Mouse (Mus musculus) lung, postnatal 4 days (tissue): ENCODE measurements at regions not wholly inside any gene's neighbourhood (a gene's known extent, or its start where the extent isn't known, plus 50 kb on each side); places are given as distances from the start of the nearest gene placed in this dataset.

Experiments used
- DNase-seq, 2 experiments: peaks; one replicate each; pipeline ENCODE4 v3.0.0; 2021

DNA sequence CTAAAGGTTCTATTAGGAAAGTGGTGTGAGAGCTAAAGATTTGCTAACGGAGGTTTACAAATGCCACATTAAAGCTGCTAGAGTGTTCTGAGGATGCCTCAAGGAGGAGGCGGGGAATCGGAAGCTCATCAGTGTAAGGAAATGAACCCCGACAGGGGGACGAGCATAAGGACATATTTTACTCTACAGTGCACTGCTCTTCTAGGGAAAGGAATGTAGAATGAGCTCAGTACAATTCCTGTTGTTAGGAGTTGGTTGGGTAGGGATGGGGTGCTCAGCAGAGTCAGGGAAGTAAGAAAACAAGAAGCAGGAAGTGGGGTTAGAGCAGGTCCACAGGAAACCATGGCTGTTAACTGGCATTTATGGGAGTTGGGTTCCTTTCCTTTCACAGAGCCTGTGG, 54.6 kb downstream of the Mex3b start:
- DNase-seq: no peak

DNA sequence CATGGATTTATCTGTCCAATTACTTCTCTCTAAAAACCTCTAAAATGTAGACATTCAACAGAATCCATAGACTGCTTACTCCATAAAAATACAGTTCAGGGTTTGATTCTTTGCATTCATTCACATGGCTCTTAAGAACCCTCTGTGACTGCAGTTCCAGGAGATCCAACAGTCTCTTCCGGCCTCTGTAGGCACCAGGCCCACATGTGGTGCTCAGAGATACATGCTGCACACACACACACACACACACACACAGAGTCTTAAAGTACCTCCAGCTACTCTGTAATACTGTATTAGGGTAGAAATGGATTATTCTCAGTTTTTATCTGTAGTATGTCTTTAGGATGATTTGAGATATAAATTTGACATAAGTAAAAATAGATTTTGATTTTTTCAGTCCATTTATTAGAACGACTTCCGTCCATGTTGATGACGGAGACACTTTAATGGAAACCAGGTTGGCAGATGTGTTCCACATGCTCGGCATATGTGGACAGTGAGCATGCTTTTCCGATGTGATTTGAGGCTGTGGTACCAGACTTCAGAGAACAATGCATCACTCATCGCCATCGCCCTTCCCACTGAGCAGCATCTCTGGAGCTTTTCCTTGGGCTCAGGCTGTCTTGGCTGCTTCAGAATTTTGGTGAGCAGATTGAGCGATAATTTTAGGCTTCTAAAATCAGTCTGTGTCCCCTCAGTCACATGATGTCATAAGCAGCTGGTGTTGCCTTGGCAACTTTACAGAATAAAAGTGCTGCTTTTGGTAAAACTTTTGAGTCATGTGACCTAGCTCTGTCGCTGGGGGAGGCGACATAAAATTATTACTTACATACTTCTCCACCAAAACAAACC, 56.3 kb downstream of the Mex3b start:
- peak in 1 of 2 experiments; percentile 4 for DNase-seq

- no peak for DNase-seq
Measured at GRCm38 (mm10) chr7:82924092-82924491, 57.0 kb downstream of the Mex3b start.

- DNase-seq: no peak
Measured at GRCm38 (mm10) chr7:82938311-82938710, 71.2 kb downstream of the Mex3b start.

DNA sequence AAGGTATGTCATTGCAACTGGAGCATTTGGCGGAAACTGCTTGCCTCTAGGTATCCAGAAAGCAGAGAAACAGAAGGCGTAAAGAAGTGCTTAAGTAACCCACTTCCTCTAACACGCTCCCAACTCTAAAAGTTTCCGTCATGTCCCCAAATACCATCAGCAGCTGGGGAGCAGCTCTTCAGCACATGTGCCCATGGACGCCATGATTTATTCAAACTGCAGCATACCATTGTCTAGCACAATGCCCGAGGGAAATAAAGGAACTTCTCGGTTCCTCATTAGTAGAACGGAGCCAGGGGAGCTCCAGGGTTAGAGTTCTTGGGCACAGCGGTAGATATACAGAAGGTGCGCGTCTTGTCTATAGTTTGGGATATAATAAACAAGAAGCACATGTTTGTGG, 72.4 kb downstream of the Mex3b start:
- no peak for DNase-seq

- DNase-seq: peak in 1 of 2 experiments; percentile 39
Measured at GRCm38 (mm10) chr7:82943376-82943775, 76.2 kb downstream of the Mex3b start.

DNA sequence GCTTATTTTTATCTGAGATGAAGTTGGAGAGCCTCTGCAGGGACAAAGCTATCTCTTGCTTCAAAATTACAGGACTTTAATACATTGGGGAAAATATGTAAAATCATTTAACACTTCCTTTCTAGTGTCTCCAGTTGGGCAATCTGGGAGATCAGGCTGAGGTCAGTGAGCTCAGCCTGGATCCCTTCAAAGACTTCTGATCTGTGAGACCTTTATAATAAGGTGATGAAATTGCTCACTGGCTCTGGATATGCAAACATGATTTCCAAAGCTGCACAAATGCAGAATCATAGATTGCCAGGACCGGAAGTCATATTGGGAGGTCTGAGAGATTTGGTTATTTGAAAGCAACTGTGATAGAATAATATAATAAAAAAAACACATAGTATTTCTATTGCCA, 76.7 kb downstream of the Mex3b start:
- no peak for DNase-seq

GRCm38 (mm10) chr7:82949372-82949771, 82.2 kb downstream of the Mex3b start:
- no peak for DNase-seq

DNA sequence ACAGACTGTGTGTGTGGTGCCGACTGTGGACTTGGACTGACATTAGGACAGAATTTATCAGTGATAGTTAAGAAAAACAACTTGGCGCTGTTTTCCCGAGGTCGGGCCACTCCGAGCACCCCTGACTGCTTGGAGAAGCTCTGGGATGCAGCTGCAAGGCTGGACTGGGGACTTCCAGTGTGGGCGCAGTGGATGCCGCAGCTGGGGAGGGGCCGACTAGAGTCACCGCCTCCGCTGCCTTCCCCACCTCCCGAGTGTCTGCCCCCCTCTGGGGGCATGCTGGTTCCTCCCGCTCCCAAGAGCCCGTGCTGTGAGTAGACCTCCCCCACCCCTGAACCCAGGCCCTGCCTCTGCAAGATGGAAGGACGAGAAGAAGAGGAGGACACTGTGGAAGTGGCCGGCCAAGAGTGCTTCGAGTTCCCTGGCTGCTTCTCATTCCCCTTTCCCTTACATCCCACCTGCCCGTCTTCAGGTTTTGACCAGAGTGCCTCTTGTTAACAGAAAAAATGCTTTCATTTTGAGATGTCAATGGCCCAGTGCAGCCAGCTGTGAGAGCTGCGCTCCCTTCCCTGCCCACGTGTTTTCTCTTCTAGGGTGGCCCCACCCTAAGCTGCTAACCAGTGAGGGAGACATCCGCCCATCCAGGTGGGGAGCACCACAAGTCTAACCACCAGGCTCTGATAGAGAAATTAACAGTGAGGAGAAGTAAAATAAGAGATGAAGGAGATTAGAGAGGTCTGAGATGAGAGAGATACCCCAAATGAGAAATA, 90.3 kb downstream of the Mex3b start:
- no peak for DNase-seq

DNA sequence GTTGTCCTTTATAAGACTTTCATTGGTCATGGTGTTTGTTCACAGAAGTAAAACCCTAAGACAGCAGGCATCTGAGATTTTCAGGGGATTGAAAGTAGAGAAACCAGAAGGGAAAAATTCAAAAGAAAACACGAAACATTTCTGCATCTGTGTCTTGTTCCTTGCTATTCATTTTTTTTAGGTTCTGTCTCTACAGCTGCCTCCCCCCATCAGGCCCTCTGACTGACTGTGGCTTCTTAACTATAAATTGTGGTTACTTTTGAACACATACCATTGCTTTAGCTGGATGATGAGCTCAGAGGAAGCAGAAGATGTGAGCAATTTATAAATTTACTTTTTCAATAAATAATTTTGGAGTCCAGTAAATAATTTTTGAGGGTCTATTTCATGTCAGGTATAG, 103.5 kb downstream of the Mex3b start:
- DNase-seq: no peak

DNA sequence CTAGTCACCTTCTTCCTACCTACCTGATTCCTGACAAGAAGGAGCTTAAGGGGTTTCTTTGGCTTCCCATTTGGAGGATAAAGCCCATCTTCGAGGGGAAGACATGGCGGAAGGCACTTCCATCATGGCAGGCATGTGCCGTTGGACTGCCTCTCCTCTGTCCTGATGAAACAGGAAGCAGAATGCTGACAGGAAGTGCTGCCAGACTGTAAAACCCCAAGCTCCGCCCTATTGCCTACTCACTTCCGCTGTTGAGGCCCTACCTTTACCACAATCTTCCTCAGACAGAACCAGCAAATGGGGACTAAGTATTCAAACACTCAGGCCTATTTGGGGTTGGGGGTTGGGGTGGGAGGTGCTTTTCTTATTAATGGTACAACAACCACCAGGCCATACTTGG, 104.1 kb downstream of the Mex3b start:
- no peak for DNase-seq

DNA sequence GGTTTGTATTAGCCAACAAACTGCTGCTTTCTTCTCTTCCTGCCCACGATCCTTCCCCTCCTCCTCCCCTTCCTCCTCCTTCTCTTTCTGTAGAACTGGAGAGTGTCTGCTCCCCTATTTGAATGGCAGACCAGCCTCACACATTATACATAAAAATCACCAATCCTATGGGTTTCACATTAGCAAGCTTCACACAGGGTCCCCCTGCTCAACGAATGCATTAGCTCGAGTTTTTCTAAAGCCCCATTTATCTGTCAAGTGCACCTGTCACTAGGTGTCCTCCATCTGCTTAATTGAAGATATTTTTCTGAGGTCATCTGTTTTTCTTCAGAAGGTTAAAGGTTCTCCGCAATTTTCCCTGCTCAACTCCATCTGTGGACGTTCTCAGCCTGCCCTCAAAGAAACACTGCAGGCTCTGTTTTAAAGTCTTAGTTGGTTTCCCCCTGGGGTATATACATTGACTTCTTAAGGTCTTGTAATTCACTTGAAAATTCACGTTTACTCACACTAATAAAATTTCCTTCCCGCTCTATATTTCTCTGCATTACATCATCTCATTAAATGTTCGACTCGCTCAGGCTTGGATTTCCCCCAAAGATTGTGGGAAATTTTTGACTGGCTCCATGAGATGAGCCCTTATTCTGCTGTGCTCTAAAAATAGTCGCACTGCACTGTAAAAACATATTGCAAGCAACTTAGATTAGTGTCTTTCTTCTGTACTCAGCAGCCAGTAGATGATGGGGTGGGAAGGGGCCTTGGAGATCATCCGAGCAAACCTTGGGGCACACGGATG, 105.3 kb downstream of the Mex3b start:
- DNase-seq: no peak

DNA sequence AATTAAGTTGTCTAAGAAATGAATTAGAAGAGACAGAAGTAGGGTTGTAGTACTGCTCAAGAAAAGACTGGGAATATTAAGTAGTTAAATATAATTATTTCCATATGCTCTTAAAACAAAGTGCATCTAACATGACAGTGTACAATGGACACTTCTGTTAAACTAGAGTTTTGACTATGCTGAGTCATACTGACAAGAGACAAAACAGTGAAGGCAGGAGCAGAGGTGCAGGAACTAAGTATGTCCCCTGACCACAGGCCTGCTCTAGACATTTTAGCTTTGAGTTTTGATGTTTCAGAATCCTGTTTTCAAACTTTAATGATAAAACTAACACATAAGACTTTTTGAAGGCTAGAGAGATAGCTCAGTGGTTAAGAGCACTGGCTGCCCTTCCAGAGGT, 123.6 kb downstream of the Mex3b start:
- DNase-seq: no peak

- DNase-seq: no peak
Measured at GRCm38 (mm10) chr7:82993136-82993535, 126.0 kb downstream of the Mex3b start.

- no peak for DNase-seq
Measured at GRCm38 (mm10) chr7:82998848-82999247, 131.7 kb downstream of the Mex3b start.

GRCm38 (mm10) chr7:83007540-83007939, 140.4 kb downstream of the Mex3b start:
- no peak for DNase-seq

GRCm38 (mm10) chr7:83012145-83012544, 145.0 kb downstream of the Mex3b start:
- DNase-seq: no peak

GRCm38 (mm10) chr7:83014725-83015690, 147.9 kb downstream of the Mex3b start:
- DNase-seq: no peak

- DNase-seq: no peak
Measured at GRCm38 (mm10) chr7:83015756-83016155, 148.6 kb downstream of the Mex3b start.

- no peak for DNase-seq
Measured at GRCm38 (mm10) chr7:83016566-83016965, 149.4 kb downstream of the Mex3b start.

- no peak for DNase-seq
Measured at GRCm38 (mm10) chr7:83020584-83020983, 153.5 kb downstream of the Mex3b start.

GRCm38 (mm10) chr7:83023990-83024389, 156.9 kb downstream of the Mex3b start:
- no peak for DNase-seq
